Comparison of ENCODE assay signal across 14 mouse cellular contexts in genomic region chr4:126879560-126880275, GRCm38 (mm10).
"Had no signal": no experiment of that assay in that cellular context is flagged by ENCODE, and none has a peak within 500 bp of the region (broad histone marks: within the 10 kb centered on the region; RNA-seq: fewer than 3 reads in every experiment).

No protein-coding gene starts in this region.

- H3K27ac ChIP-seq: limb, embryonic 12.5 days; liver, embryonic 13.5 days; midbrain, embryonic 12.5 days; neural tube, embryonic 13.5 days had no signal

- ATAC-seq: liver, postnatal 0 days; midbrain, embryonic 16.5 days had no signal

- H3K4me3 ChIP-seq: limb, embryonic 12.5 days; liver, embryonic 13.5 days; midbrain, embryonic 12.5 days; neural tube, embryonic 13.5 days had no signal

- H3K9ac ChIP-seq: limb, embryonic 12.5 days; liver, embryonic 13.5 days; liver, postnatal 0 days; midbrain, embryonic 12.5 days; neural tube, embryonic 13.5 days had no signal

- H3K27me3 ChIP-seq: limb, embryonic 12.5 days; liver, embryonic 13.5 days; midbrain, embryonic 12.5 days; neural tube, embryonic 13.5 days had no signal

- H3K4me2 ChIP-seq: limb, embryonic 12.5 days; liver, embryonic 13.5 days; midbrain, embryonic 12.5 days; neural tube, embryonic 13.5 days had no signal

- H3K4me1 ChIP-seq: limb, embryonic 12.5 days; liver, embryonic 13.5 days; midbrain, embryonic 12.5 days; neural tube, embryonic 13.5 days had no signal

- H3K9me3 ChIP-seq: limb, embryonic 12.5 days; liver, embryonic 13.5 days; midbrain, embryonic 12.5 days; neural tube, embryonic 13.5 days had no signal

- DNase-seq: kidney, adult 11 months; kidney, adult 9 months; kidney, postnatal 14 days; layer of hippocampus, adult 9-11 months; layer of hippocampus, postnatal 36 days; liver; liver, embryonic 13.5 days; liver, postnatal 0 days; right cerebral cortex, postnatal 25 days; thymus, postnatal 36 days had no signal
